Mouse (Mus musculus) c-Kit-positive CD71-positive TER-119-positive erythroid progenitor cells, embryonic 14.5 days (primary cell): ENCODE results near the gene Anks1b.

ENCODE experiments used
- DNase-seq: peaks from one replicate; pipeline ENCODE4 v3.0.0-alpha.2; 2013; ENCODE audit warnings: low spot score

The Anks1b gene

GRCm38 (mm10) chr10:90376605-90377004 lies 503.3 kb downstream of the Anks1b start:
- DNase-seq, result no peak

DNA sequence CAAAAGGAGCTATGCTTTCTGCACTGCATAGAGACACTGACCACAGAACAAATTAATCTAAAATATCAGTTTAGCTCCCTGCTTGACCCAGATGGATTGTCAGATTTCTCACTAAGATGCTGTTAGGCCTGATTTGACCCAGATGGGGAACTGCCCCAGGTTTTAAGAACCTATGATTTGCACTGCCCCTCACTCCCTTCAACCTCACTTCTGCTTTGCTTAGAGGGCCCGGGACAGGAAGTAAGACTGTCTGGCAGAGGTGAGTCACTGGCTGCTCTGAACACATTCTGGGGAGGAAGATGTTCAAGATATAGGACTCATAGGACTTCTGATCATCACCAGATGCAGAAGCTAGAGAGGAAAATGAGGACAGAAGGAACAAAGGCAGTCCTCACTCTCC lies 506.8 kb downstream of the Anks1b start:
- no peak for DNase-seq

- no peak for DNase-seq
Observed at GRCm38 (mm10) chr10:90380704-90381339, 507.5 kb downstream of the Anks1b start.

DNA sequence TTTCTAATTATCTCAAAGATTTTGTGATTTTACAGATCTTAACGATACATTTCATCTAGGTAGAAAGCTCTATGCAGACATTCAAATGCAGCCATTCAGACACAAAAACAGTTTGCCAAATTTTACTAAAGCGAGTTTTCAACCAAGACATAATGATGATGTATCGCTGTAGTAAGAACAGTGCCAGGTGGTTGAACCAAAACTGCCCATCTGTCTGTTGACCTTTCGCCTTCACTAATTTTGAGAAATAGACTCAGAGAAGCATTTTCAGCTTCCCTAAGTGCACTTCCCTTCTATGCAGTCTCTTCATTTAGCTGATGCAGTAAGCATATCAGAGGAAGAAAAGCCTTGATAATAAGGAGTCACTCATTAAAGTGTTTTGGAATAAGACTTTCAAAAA lies 527.1 kb downstream of the Anks1b start:
- no peak for DNase-seq

- DNase-seq, result no peak
Observed at GRCm38 (mm10) chr10:90408484-90408883, 535.2 kb downstream of the Anks1b start.

DNA sequence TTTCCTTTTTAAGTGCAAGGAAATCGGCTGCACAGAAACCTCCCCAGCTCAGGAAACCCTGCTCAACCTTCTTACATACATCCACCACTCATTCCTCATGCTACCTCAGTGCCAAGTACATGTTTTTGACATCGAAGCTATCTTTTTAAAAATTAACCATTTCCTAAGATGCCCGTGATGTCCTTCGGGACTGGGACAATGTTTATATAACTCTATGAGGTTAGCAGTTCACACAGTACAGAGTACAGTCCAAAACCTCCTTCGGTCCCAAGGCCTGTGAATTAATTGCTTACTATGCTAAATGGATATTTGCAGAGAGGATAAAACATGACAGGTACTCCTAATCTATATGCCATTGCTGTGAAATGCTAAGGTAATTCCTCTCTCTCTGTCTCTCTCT lies 558.2 kb downstream of the Anks1b start:
- DNase-seq, result no peak

DNA sequence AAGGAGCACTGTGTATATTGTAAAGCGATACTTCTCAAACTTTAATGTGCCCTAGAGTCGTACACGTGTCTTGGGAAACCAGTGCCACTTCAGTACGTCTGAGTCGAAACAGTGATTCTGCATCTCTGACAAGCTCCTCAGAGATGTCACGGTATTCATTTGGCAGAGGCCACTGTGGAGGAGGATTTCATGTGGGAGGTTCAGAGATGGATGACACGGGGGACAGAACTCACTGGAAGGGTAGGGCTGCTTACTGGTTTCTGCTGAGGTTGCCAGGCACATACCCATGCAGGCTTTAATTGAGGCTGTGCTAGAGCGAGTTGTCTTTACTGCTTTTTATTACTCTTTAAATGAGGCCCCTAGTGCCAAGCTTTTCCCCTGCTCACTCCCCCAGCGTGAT lies 558.7 kb downstream of the Anks1b start:
- DNase-seq, result no peak

DNA sequence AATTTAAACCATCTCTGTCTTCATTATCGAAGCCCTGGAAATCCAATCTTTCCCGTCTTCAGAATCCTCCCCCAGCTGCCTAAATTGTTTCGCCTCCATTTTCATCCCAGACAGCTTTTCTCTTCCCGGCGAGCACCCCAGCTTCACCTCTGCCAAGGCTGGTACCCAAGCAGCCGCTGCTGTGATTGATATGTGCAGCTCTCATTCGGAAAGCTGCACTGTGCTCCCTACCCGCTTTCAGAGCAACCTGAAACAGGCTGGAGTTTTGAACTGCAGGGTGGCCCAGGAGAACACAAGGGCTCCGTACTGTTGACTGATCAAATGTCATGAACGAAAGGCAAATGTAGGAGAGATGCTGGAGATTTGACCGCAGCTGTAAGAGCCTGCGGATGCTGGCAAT lies 559.2 kb downstream of the Anks1b start:
- DNase-seq, result no peak

- DNase-seq, result no peak
Observed at GRCm38 (mm10) chr10:90441036-90441435, 567.7 kb downstream of the Anks1b start.

DNA sequence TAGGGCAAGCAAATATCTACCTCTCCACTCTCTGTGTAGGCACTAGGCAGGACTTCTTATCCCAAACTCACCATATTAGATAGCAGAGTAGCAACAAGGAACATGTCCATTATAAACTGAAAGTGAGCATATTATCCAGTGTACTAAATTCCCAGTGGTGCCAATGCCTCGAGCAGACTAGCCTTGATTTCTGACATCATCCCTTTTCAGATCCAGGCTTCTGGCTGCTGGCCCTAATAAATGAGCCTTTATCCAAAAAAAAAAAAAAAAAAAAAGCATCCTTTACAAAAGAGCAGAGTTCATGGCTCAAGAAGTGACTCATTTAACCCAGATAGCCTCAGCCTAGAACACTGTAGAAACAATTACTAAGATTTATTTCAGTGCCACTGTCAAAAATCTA lies 568.3 kb downstream of the Anks1b start:
- no peak for DNase-seq

- DNase-seq, result no peak
Observed at GRCm38 (mm10) chr10:90464906-90465305, 591.6 kb downstream of the Anks1b start.

DNA sequence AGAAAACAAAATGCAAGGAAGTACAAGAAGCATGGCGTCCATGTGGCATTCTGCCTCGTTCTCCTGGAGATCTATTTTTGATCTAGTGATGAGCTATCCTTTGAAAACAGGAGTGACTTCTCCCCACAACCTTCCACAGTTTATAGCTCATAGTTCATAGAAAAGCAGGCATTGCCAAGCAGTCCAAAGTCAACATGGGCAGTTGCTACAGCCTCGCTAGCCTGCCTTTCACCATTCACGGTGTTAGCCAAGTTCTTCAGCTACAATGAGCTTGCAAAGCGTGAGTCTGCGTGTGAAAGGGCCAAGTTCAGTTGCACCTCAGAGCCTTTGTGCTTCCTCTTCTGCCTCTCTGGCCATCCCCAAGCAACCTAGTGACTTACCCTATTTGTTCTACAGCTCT lies 592.1 kb downstream of the Anks1b start:
- no peak for DNase-seq

GRCm38 (mm10) chr10:90467546-90467945 lies 594.2 kb downstream of the Anks1b start:
- no peak for DNase-seq

DNA sequence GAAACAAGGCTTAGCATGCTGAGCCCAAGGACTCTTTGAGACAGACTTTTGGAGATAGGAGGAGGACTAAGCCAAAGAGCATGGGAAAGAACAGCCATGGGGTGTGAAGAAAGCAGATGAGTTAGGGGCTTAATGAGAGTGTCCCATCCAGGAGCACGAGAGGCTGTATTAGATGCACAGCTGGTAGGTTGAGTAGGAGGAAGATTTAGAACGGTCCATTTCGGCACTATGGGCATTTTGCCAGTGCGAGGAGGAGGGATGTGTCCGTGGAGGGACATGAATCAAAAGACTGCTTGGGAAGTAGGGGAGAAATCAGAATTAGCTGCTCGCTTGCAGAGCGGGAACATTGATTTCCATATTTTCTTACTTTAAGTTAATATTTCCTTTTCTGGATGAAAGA lies 620.1 kb downstream of the Anks1b start:
- DNase-seq, result no peak

GRCm38 (mm10) chr10:90493996-90494642 lies 620.8 kb downstream of the Anks1b start:
- no peak for DNase-seq

GRCm38 (mm10) chr10:90494981-90495516 lies 621.7 kb downstream of the Anks1b start:
- no peak for DNase-seq

DNA sequence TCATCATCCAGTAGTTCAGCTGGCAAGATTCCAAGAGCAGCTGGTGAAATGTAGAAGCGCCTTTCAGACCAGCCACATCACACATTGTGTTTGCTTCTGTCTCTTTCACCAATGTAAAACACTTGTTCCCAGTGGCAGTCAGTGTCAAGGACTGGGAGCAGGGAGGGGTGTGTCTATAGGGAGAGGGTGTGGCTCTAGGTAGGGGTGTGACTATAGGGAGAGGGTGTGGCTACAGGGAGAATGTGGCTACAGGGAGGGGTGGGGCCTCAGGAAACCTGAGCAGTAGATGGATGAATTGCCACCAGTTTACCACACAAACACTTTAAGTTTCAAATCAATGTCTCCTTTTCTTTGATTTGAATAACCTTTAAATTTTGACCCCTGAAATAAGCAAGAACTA lies 634.3 kb downstream of the Anks1b start:
- no peak for DNase-seq

DNA sequence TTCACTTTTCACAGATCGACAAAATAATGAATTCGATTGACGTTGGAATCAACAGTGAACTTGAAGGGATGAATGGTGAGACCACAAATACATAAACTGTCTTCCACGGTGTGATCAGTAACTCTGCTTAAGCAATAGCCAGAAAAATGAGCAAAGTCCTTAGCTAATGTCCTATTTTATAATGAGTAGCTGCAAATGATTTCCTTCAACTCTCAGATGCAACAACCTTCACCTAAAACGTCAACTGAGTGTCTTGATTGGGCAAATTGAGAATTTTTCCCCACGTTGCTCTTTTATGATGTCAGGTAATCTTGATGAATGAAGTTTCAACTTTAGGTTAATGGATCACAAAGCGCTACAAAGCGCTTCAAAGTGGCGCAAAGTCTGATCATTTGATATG lies 639.5 kb downstream of the Anks1b start:
- no peak for DNase-seq

DNA sequence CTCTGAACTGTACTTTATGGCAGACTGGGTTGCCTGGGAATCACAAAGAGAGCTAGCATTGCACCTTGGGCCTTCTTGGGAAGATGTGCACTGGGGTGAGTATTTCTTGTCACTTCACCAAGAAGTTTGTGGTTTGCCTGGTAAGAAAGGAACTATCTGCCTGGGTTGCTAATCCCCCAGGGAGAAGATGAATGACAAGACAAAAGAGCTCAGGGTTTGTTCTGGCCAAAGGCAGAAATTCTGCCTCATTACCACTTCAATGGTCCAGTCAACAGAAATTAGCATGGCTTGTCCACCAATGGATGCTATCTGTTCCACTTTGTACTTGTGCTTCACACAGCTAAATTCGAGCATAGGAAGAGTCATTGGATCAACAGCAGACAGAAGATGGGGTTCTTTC lies 658.5 kb downstream of the Anks1b start:
- DNase-seq, result no peak

DNA sequence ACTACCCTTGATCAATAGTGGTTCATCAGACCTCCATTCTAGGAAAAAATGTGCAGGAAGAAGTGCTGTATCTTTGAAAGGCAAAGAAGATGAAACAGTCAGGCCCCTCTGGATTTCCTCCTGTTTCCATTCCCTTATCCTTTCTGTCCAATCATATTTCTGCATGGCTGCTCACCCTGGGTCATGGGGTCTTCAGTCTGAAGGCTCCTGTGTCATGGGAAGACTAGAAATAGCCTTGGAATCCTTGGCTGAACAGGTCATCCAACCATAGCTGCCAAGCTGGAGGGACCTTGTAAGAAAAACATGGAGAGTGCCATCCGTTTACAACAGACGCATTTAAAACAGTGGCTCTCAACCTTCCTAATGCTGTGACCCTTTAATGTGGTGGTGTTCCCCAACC lies 662.1 kb downstream of the Anks1b start:
- DNase-seq, result no peak

- DNase-seq, result no peak
Observed at GRCm38 (mm10) chr10:90546635-90547034, 673.3 kb downstream of the Anks1b start.

- no peak for DNase-seq
Observed at GRCm38 (mm10) chr10:90562906-90563305, 689.6 kb downstream of the Anks1b start.

DNA sequence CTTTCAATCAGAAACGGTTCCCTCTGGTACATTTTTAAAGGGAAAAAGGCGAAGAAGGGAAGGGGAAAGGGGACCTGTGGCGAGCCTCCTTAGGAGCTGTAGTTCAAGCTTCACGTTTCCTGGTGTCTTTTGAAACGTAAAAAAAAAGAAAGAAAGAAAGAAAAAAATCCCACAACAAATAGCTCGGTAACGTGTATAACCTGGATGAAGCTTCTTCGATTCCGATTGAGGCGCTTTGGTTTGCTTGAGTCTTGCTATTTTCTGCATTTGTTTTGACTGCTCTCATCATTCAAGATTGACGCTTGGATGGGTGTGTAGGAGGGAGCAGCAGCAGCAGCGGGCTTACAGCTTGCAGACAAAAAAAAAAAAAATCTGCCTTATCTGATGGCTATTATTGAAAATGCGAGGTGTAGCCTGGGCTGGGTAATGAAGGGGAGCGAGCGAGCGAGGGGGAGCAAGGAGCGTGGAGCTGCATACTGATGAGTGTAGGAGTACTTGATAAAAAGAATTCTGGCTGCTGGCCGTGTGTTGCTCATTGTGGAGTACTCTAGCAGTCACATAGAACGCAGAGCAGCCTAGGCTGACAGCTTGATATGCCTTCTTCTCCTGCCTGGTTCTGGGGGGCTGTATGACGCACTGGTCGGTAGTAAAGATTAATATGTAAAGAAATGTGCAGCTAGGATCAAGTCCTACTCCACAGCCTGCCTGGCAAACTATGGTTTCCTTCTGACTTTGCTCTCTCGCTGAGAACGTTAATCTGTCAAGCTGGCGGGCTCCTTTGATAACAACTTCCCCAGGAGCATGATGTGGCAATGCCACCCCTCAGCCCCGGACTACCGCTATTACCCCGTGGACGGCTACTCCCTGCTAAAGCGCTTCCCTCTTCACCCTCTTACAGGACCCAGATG lies 703.1 kb downstream of the Anks1b start:
- DNase-seq, result no peak
